Mouse (Mus musculus) frontal cortex, adult (tissue): ENCODE measurements around the gene Chrna9.

Source experiments
- ATAC-seq: cut with Nextera tagmentation; 2 replicates; pipeline ENCODE4 v1.9.2; 2017; ENCODE audit warnings: mild to moderate bottlenecking, moderate library complexity, mixed read lengths; ENCODE audit not compliant: low TSS enrichment

Chrna9 gene

GRCm38 (mm10) chr5:66013999-66014398 lies 79.3 kb downstream of the Chrna9 start:
- ATAC-seq: no peak

DNA sequence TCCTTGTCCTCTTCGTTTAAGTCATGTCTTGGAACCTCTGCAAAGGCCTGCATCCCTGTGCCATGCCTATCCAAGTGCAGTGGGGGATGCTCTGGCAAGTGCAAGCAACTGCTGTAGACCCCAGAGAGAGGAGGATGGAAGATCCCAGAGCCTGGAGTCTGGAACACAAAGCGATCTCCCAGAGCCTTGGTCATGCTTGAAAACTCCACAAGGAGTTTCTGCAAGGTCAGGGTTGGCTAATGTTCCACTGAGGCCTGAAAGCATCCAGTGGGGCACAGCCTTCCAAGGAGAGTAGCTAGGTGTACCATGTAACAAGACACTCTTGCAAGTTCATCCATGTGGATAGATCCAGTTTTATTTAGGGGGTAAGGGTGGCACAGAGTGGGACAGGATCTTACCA lies 79.7 kb downstream of the Chrna9 start:
- ATAC-seq: no peak

DNA sequence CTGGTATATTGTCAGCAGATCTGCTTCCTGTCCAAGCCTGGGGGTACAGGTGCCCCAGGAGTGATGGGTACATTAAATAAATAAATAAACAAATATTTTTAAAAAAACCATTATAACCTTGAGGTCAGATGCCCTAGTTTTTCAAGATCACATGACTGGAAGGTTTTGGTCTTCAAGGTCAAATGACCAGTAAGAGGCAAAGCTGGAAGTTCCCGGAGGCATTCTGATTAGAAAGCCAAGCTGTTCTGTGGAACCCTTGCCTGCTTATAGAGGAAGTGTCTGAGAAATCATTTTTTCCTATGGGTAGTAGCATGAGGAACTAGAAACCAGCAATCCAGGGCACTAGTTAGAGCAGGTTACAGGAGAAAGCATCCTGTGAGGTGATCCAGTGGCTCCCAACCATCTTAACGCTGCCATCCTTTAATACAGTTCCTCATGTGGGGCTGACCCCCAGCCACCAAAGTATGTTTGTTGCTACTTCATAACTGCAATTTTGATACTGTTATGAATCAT lies 80.8 kb downstream of the Chrna9 start:
- no peak for ATAC-seq

GRCm38 (mm10) chr5:66026796-66027195 lies 92.1 kb downstream of the Chrna9 start:
- no peak for ATAC-seq
